Mouse (Mus musculus): ENCODE results near the gene Brpf3.

GRCm38 (mm10) chr17:28769875-28770421 is 30.9 kb upstream of the Brpf3 start:
- TF ChIP-seq CTCF (IDR thresholded peaks at IDR 0.05; ENCODE audit: borderline replicate concordance, control insufficient read depth, extremely low read depth, insufficient read depth, low read length, poor library complexity) (no peak), POLR2A (IDR thresholded peaks at IDR 0.05; ENCODE audit: control insufficient read depth, extremely low read depth, insufficient read depth, low read length, poor library complexity) (no peak)

All from thymus, adult 2 months (tissue).